Mouse (Mus musculus) gastrocnemius, adult 18-20 months (tissue): ENCODE measurements at regions not wholly inside any gene's neighbourhood (a gene's known extent, or its start where the extent isn't known, plus 50 kb on each side); places are given as distances from the start of the nearest gene placed in this dataset.

Experiments
- DNase-seq: peaks from one replicate; pipeline ENCODE4 v3.0.0; 2021; ENCODE audit warnings: low spot score

DNA sequence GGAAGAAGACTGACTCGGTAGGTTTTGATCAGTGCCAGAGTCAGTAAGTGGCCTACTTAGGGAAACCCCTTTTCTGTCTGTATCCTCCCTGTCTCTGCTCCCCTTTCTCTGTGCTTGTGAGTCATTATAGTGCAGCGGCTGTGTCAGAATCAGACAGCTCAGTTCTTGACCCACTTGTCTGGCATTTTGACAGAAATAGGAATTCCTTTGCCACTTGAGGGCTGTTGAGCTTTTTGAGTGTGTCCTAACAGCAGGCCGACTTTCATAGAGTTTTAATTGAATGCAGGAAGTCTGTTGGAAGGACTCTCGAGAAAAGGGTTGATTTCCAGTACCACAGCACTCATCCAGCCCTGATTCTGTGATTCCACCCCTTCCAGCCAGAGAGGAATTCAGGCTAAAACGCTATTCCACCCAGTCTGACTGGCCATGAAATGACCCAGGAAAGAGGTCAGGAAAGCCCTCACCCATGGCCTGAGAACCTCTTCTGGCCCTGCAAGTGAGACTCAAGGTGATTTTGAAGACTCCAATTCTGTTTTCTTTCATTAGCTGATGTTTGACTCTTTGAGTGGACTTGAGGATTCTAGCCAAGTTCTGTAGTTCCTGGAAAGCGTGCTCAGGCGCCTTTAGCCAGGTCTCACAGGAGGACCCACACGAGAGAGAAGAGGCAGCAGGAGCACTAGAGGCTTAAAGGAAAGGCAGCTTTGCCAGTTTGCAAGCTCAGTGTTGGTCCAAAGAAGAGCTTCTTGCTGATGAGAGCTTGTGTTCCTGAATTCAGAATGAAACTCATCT lies 95.6 kb upstream of the Opcml start:
- DNase-seq: no peak

DNA sequence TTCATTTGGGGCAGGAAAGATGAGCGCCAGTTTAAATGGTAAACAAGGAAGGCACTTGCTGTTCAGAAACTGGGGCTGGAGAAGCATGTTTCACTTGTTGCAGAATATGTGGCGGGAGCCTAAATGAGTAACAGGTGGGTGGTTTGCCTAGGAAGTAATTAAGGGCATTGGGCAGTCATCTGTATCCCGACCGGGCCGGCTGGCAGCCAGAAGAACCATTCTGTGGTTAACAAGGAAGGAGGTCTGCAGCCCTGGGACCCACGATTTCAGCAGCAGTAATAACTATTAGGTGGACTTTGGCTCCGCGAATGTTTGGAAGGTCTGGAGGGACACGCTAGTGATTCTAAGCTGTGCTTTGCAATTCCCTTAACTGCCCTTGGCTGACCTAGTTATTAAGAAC lies 89.0 kb upstream of the Opcml start:
- DNase-seq: peak; percentile 6

DNA sequence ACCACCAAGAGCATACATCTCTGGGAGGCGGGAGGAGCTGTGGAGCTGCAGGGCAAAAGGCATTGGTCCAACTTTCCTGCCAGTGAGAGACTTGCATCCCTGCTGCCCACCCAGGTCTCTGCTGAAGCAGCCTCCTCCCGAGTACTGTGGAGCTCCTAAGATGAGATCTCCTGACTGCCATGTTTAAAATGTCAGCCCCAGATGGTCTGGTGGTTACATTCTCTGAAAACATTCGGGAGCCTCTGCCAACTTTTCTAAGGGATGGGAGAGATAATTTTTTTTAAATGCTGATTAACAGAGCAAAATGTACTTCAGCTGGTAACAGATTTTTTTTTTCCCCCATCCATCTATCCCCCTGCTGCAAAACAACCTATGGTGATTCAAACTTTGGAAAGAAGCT lies 88.4 kb upstream of the Opcml start:
- no peak for DNase-seq

DNA sequence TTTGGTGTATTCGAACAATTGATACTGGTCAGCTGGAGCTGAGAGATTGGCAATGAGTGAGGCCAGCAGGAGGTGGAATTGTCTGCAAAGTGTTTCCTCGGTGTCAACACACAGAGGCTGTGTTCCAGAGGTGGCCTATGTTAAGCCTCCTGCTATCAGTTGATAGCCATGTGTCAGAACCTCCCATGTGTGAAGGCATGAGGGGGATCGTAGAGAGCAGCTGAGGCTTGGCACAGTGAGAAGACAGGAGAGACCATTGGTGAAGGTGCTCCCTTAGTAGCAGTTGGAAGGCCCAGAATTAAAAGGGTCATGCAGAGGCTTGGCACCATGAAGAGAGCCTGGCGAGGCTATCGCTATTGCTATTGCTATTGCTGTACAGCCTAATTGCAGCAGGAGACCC lies 86.6 kb upstream of the Opcml start:
- DNase-seq: no peak

DNA sequence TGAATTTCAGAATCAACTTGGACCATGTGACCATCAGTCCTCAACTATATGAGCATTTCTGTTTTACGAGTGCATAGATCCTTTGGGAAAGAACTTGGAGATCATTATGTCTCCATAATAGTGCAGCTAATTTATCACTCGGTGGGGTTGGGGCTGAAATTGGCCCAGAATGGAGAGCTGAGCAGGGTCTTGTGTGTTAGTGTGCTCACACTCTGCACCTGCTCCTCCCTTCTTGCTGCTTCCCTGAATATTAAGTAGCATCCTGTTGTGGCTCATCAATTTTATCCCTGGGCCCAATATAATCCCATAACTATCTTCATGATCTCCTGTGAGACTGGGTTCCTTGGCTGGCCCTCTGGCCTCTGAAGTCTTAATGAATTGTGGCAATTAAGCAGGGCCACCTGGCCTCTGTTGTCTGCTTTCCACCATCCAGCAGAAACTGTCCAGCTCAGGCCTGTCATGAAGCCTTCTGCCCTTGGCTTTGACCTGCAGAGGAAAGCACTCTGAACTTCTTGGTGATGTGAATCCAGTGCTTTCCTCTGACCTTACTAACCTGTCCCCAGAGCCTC lies 66.7 kb upstream of the Opcml start:
- no peak for DNase-seq

DNA sequence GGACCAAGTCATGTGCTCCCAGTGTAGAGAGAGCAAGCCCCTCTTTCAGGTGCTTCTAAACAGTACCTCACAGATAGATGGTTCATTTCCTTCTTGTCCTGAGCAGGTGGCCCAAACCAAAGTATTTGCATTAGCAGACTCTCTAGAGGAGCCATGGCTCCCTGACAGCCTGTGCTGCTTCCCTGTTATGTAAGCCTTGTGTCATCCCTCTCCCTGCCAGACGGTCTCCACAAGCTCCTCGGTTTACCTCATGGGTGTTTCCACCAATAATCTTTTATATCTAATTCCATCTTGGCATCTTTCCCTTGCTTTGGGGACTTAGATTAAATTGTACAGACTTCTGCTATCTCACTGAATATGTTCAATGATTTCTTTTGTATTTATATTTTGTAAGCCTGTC lies 66.0 kb upstream of the Opcml start:
- no peak for DNase-seq

DNA sequence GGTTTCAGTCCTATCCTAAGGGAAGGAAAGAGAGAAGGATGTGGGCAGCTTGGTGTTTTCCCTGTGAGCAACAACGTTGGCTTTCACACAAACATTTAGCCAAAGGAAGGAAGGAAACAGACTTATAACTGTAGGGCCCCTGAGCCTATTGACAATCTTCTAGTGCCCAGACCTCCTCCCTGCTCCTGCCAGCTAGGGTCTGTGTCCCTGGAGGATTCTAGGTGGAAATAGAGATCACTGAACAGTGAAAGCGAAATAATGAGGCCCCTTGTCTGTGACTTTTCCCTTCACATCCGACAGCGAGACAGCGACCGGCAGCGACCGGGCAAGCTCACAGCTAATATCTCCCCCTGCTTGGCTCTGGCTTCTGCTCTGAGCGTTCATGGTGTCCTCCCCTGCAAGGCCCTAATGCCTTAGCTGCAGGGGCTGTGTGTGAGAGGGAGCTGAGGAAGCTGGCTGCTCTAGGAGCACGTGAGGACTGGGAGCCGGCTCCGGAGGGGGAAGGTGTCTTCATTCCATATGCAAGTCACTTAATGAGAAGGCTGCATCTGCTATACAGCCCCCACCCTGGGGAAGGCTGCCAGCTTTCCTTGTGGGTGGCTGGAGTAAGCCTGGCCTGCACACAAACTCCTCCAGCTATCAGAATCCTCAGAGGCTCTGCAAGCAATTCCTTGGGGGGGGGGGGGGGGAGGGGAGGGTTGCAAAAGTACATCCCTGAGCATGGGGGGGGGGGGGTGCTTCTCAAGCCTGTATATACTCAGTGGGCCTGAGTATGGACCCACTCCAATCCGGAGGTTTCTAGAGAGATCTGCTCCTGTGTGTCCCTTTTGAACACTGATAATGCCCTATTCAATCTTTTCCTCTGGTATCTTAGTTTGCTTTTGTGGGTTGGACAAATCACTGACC lies 61.7 kb upstream of the Opcml start:
- no peak for DNase-seq

DNA sequence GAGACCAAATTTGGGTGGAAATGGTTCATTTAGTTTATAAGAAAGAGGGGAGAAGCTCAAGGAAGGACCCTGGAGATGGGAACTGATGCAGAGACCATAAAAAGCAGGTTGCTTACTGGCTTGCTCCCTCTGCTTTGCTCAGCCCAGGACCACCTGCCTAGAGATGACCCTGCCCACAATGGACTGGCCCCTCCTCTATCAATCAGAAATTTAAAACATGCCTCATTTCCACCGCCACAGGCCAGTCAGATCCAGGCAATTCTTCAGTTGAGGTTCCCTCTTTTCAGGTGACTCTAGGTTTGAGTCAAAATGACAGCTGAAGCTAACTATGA lies 61.1 kb upstream of the Opcml start:
- DNase-seq: no peak

DNA sequence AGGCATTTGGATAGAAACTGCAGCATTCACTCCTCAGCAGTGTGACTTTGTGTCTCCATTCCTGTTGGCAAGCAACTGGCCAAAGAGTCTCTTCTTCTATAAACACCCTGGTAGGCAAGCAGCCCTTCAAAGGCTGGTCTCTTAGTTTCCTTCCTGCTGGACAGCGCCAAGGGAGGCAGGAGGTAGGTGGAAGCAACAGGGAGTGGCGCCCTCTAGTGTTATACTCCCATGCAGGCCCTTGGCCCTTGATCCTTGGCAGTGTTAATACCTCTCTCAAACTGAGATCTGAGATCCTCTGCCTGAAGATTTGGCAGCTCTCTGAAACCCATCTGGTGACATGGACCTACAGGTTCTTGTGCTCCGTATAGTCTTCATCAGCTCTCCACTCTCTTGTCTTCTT lies 51.3 kb upstream of the Opcml start:
- DNase-seq: peak; percentile 5
